Mouse (Mus musculus) cortical plate, adult 2 months (tissue): ENCODE results near the gene Ctsd.

ENCODE experiments used
- CTCF ChIP-seq: fragments of 200-500 bp; IDR thresholded peaks from 2 replicates; pipeline ENCODE4 v1.5.1; 2011; ENCODE audit warnings: mild to moderate bottlenecking, control low read depth, low read length; ENCODE audit not compliant: insufficient read depth; ENCODE audit errors: extremely low read depth
- POLR2A ChIP-seq: fragments of 200-500 bp; IDR thresholded peaks from 2 replicates; pipeline ENCODE4 v1.6.1; 2011; ENCODE audit warnings: mild to moderate bottlenecking, low read length, control low read depth; ENCODE audit not compliant: insufficient read depth; ENCODE audit errors: extremely low read depth

DNA sequence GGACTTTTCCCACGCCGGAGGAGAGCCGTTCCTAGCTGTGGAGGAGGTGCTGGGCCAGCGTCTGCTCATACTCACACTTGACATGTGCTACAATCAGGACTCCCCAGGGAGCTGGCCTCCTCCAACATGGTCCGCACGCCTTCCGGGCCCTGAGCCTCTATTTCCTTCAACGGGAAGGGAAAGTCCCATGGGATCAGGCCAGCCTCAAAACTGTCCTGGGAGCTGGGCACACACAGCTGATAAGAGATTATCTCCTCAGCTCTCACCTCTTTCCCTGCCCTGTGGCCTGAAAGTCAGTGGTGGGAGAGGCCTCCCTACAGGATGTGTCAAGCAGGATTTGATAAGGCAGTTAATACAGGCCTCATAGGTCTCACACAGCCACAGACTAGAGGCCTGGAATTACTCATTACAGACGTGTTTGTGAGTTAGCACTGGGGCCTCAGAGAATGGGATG, 57.5 kb downstream of the Ctsd start:
- no peak for TF ChIP-seq CTCF
- no peak for TF ChIP-seq POLR2A
